Mouse (Mus musculus): ENCODE measurements at regions not wholly inside any gene's neighbourhood (a gene's known extent, or its start where the extent isn't known, plus 50 kb on each side); places are given as distances from the start of the nearest gene placed in this dataset.

DNA sequence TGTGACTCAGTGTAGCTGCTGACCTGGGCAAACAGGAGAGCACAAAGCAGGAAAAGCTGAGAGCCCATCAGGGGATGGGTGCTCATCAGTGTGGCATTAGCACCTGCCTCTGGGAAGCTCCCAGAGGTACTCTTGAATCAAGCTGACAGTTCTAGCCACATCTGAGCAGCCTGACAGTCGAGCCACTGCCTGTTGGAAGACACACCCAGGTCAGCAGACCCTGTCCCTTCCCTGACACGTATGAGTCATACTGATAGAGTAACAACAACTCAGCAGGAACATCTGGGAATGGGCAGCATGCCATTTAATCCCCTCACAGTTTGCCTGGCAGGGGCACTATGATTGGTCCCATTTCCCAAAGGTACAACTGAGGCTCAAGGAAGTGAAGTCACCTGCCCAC lies 68.3 kb upstream of the Rasgrf1 start:
- TF ChIP-seq ZNF384 (IDR thresholded peaks at IDR 0.05; ENCODE audit: low read depth, low read length) = no peak
- no peak for TF ChIP-seq MAFK (IDR thresholded peaks at IDR 0.05; ENCODE audit: insufficient read depth, low read depth, low read length)
- no peak for TF ChIP-seq ZC3H11A (IDR thresholded peaks at IDR 0.05; ENCODE audit: borderline replicate concordance, low read depth, low read length)
- no peak for TF ChIP-seq HCFC1 (IDR thresholded peaks at IDR 0.05; ENCODE audit: borderline replicate concordance, insufficient read depth, low read length)
